Mouse (Mus musculus): ENCODE measurements around the gene Hsph1. TPM values are rescaled to one million over a fixed set of nuclear protein-coding genes. Genes with fewer than 3 reads are reported as not detected.

Hsph1 gene
- 200 TPM for polyA plus RNA-seq (2021)

DNA sequence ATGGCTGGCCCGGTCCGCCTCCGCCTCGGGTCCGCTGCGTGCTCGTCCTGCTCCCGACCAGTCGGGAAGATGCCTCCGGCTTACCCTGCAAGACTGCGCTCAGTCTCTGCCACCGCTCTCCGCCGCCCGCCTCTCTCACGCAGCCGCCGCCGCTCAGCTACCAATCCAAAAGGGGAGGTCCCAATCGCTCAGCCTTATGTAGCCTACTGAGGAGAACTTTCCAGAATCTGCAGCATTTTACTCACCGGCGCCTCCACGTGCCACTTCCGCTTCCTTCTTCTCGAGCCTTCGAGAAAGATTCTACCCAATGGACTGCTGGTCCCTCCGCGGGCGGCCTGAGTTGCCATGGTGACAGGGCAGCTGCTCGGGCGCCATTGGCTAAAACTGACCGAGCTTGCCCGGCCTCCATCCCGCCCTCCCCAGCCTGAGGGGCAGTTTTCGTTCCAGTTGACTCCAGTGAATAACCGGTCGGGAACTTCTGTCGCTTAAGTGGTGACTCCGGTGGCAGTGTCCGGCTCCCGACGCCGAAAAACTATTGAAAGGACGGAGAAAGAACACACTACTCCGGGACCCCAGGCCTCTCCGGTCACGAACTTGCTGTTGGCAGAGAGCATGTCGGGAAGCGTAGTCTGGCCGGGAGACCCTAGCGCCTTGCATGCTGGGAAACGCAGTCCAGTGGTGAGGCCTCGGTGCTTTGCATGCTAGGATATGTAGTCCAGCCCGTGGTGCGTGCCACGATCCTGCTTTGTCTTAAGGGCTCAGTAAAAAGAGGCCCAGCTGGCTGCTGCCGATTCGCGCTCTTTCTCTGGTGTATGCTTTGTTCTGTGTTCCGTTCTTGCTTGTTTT is at the start of gene Hsph1:
Gene Hsph1, minus strand, starts transcription at position 302 of the 846 bp plus-strand sequence.
- POLR2A ChIA-PET, result interaction anchor here (0.9 to 2.3 kb wide), 6 partner anchors 12 to 109 kb away, joined by 3 to 10 read pairs (median 6); partner anchors contain the start of gene Wdr95
- ATAC-seq, result peak; percentile 97
- peak; percentile 98 for DNase-seq (ENCODE audit: low read depth, low spot score)
- TF ChIP-seq CTCF (IDR thresholded peaks at IDR 0.05), result no peak
- CTCF ChIA-PET, result interaction anchor here (0.7 to 1.6 kb wide), 4 partner anchors 8 to 260 kb away, joined by 3 to 4 read pairs (median 3); no protein-coding TSS in a partner anchor
- in situ Hi-C loops (cut with MboI; ENCODE audit: low pct_unique_long_range_greater_than_20kb), result no loop called here
- no peaks in the 10 kb centered on the region for H3K27me3 ChIP-seq

DNA sequence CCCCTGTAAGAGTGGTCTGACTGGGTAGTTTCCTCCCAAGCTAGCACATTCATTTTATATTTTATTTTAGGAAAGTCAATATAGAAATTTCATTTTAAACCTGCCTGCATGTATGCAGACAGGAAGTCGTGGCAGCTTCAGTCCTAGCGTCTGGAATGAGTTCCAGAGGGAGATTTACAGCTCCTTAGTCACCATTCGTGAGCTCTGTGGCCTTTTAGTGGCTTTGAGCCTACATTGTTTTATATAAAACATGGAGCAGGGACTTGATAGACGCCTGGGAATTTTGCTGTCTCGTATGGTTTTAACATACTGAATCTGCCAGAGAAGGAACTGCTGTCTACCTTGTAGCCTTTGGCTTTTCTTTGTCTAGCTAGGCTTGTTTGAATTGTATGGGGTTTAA is 44.8 kb upstream of the Hsph1 start:
- no peak for TF ChIP-seq CTCF (IDR thresholded peaks at IDR 0.05)
- no peaks in the 10 kb centered on the region for H3K27me3 ChIP-seq
- in situ Hi-C loops (cut with MboI; ENCODE audit: low pct_unique_long_range_greater_than_20kb), result no loop called here
- POLR2A ChIA-PET, result no interaction called here
- CTCF ChIA-PET, result no interaction called here
- ATAC-seq, result no peak
- no peak for DNase-seq (ENCODE audit: low read depth, low spot score)

DNA sequence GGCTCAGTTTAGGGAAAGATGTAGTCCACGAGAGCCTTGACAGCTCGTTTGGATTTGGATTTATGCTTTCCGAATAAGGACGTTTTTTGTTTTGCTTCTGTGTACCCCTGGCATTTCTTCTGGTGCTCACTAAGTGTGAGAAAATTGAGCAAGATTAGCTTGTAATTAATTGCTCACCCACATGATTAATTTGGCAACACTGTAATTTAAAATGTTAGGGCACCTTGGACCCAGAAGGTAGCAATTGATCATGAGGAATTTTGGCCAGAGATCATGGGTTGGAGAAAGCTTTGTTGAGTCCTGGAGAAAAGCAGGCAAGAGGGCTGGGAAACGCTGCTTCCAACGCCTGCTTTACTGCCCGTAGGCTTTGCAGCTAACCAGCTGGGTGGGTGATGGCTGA is 43.7 kb upstream of the Hsph1 start:
- in situ Hi-C loops (cut with MboI; ENCODE audit: low pct_unique_long_range_greater_than_20kb), result no loop called here
- TF ChIP-seq CTCF (IDR thresholded peaks at IDR 0.05), result no peak
- no peaks in the 10 kb centered on the region for H3K27me3 ChIP-seq
- ChIA-PET CTCF (interaction anchor here (0.6 kb wide), 1 partner anchor 8 kb away, joined by 4 read pairs; no protein-coding TSS in a partner anchor), POLR2A (no interaction called here)
- DNase-seq (ENCODE audit: low read depth, low spot score), result no peak
- ATAC-seq, result no peak

DNA sequence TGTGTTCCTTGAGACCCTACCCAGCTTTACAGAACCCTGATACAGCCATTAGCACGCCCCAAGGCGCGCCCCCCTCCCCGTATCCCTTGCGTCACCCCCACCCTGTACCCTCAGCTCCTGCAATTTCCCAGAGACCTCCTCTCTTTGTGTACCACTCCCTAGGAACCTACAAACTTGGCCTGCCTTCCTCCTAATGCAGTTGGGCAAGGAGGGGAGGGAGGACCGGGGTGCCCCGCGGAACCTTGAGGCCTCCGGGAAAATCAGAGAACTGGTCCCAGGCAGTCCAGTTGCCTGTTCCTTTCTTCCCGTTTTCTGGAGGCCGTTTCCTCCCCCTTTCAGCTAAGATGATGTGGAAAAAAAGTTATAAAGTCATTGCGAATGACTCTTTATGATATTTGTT is 43.2 kb upstream of the Hsph1 start:
- ATAC-seq, result no peak
- TF ChIP-seq CTCF (IDR thresholded peaks at IDR 0.05), result no peak
- in situ Hi-C loops (cut with MboI; ENCODE audit: low pct_unique_long_range_greater_than_20kb), result no loop called here
- POLR2A ChIA-PET, result no interaction called here
- DNase-seq (ENCODE audit: low read depth, low spot score), result no peak
- no peaks in the 10 kb centered on the region for H3K27me3 ChIP-seq
- CTCF ChIA-PET, result interaction anchor here (1.3 to 2.1 kb wide), 3 partner anchors 13 to 21 kb away, joined by 3 to 8 read pairs (median 4); no protein-coding TSS in a partner anchor

DNA sequence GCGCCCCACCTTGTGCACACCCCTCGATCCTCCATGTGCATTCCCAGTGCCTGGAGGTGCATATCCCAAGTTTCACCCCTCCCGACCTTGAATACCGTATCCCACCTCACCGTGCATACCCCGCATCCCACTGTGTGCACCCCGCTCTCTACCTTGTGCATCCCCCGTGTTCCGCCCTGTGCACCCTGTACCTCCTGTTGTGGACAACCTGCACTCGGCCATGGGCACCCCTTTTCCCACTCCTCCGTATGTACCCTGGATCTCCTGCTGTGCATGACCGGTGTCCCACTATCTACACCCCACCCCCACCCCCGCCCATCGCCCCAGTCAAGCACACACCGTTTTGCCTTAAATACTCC is 42.8 kb upstream of the Hsph1 start:
- TF ChIP-seq CTCF (IDR thresholded peaks at IDR 0.05), result no peak
- H3K27me3 ChIP-seq, result no peaks in the 10 kb centered on the region
- CTCF ChIA-PET, result interaction anchor here (1.3 to 2.3 kb wide), 5 partner anchors 9 to 21 kb away, joined by 3 to 11 read pairs (median 6); no protein-coding TSS in a partner anchor
- no peak for DNase-seq (ENCODE audit: low read depth, low spot score)
- ATAC-seq, result no peak
- in situ Hi-C loops (cut with MboI; ENCODE audit: low pct_unique_long_range_greater_than_20kb), result no loop called here
- POLR2A ChIA-PET, result no interaction called here

DNA sequence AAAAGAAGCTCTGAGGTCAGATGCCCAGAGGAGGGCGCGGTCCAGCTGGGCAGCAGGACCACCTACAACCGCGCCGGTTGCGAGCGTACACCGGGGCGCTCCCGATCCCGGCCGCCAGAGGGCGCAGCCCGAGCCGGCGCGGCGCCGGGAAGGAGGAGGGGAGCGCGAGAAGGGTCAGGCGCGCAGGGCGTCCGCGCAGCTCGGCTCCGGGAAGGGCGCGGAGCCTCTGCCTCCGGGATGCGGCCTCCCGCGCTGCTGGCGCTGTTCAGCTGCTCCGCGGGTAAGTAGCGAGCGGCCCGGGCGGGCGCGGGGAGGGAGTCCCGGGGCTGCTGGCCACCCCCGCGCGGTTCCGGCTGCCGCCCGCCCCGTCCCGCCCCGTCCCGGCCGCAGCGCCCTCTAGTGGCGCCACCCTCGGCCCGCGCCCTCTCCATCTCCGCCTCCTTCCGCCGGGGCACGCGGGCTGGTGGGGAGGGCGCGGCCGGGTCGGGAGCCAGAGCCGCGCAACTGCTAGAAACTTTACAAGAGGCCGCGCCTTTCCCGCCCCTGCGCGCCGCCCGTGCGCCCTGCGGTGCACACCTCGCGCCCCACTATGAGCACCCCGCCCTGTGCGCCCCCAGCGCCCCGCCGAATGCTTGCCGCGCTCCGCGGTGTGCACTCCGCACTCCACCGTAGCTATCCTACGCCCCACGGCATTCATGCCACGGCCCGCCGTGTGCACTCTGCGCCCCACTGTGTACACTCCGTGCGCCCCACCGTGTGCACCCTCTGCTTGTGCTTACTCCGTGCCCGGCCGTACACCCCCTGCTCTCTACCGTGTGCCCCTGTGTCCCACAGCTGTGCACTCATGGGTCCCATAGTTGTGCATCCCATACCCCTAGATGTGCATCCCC is 42.2 kb upstream of the Hsph1 start, which contains the start of gene B3glct:
Gene B3glct, plus strand, starts transcription at position 131 of the 890 bp plus-strand sequence.
- in situ Hi-C loops (cut with MboI; ENCODE audit: low pct_unique_long_range_greater_than_20kb), result no loop called here
- POLR2A ChIA-PET, result no interaction called here
- H3K27me3 ChIP-seq, result no peaks in the 10 kb centered on the region
- DNase-seq (ENCODE audit: low read depth, low spot score), result peak; percentile 25
- TF ChIP-seq CTCF (IDR thresholded peaks at IDR 0.05), result peak; percentile 100
- peak; percentile 99 for ATAC-seq
- CTCF ChIA-PET, result interaction anchor here (0.8 to 2.3 kb wide), 14 partner anchors 9 to 206 kb away, joined by 3 to 11 read pairs (median 4); no protein-coding TSS in a partner anchor

DNA sequence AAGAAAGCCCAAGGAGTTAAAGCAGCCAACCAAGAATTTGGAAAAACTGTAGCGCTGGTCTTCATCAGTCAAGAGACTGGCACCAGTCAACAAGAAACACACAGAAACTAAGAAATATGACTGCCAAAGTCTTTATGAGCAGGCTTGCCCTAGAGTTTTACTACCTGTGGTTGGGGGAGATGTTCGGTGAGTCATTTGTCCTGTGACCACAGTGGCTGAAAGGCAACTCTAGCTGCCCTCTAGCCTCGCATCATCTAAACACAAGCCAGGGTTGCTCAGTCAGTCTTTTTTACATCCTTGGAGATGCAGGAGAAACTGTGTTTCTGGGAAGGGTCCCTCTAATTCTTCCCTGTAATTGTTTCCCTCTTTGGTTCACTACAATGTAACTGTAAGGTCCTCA is 41.0 kb upstream of the Hsph1 start:
- in situ Hi-C loops (cut with MboI; ENCODE audit: low pct_unique_long_range_greater_than_20kb), result no loop called here
- no peak for TF ChIP-seq CTCF (IDR thresholded peaks at IDR 0.05)
- DNase-seq (ENCODE audit: low read depth, low spot score), result no peak
- ChIA-PET CTCF (interaction anchor here (0.8 to 2.3 kb wide), 8 partner anchors 10 to 187 kb away, joined by 3 to 11 read pairs (median 4); no protein-coding TSS in a partner anchor), POLR2A (no interaction called here)
- no peak for ATAC-seq
- H3K27me3 ChIP-seq, result no peaks in the 10 kb centered on the region

DNA sequence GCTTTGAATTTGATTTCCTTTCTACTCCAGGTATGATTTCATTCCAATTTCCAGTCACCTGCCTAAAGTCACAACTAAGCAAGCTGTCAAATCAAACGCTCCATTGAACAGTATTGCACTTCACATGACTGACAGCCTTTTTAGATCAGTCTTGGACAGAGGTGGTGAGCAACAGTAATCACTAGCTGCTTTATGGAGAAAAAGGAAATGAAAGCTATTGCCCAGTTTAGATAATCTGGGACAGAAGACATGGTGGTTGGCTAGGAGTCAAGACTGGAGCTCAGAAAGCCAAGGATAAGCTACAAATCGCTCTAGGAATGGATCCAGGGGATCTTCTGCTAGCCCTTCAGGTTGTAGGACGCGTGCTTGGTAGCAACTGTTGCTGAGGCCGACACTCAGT is 27.2 kb upstream of the Hsph1 start:
- CTCF ChIA-PET, result interaction anchor here (1.1 kb wide), 1 partner anchor 15 kb away, joined by 8 read pairs; the partner anchor contains the start of gene B3glct
- DNase-seq (ENCODE audit: low read depth, low spot score) (no peak), ATAC-seq (no peak)
- POLR2A ChIA-PET, result no interaction called here
- in situ Hi-C loops (cut with MboI; ENCODE audit: low pct_unique_long_range_greater_than_20kb), result no loop called here
- no peak for TF ChIP-seq CTCF (IDR thresholded peaks at IDR 0.05)
- H3K27me3 ChIP-seq, result no peaks in the 10 kb centered on the region

DNA sequence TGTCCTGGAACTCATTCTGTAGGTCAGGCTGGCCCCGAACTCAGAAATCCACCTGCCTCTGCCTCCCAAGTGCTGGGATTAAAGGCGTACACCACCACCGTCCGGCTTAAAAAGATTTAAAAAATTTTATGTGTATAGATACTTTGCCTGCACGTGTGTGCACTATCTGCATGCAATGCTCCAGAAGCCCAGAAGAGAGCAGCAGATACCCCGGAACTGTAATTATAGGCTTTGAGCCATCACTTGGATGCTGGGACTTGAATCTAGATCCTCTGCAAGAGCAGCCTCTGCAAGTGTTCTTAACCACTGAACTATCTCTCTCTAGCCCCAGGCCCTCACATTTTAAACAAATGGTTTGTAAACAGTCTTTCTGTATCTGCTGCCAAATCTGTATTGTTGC is 26.8 kb upstream of the Hsph1 start:
- no peak for DNase-seq (ENCODE audit: low read depth, low spot score)
- ATAC-seq, result no peak
- ChIA-PET POLR2A (no interaction called here), CTCF (interaction anchor here (1.1 kb wide), 1 partner anchor 15 kb away, joined by 8 read pairs; the partner anchor contains the start of gene B3glct)
- TF ChIP-seq CTCF (IDR thresholded peaks at IDR 0.05), result peak; percentile 56
- H3K27me3 ChIP-seq, result no peaks in the 10 kb centered on the region
- in situ Hi-C loops (cut with MboI; ENCODE audit: low pct_unique_long_range_greater_than_20kb), result no loop called here

DNA sequence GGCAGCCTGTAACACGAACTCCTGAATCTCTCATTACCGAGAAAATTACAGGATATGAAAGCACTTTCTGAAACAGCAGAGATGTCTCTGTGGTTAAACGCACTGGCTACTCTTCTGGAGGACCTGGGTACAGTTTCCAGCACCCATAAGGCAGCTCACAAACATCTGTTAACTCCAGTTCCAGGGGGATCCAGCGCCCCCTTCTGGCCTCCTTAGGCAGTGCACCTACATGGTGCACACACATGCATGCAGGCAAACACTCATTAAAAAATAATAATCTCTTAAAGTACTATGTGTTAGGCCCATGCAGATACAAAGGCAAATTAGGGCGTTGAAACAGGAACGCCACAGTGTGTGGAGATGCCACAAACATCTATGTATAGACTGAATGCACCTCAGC is 25.3 kb upstream of the Hsph1 start:
- ChIA-PET POLR2A (no interaction called here), CTCF (no interaction called here)
- DNase-seq (ENCODE audit: low read depth, low spot score) (no peak), ATAC-seq (no peak)
- peak; percentile 37 for TF ChIP-seq CTCF (IDR thresholded peaks at IDR 0.05)
- H3K27me3 ChIP-seq, result no peaks in the 10 kb centered on the region
- in situ Hi-C loops (cut with MboI; ENCODE audit: low pct_unique_long_range_greater_than_20kb), result no loop called here

Data from Patski (cell line).